Mouse (Mus musculus) R1 (cell line): Measurements from ENCODE around the gene Immt.
A peak's percentile ranks its signal among the peaks of the same experiment; 100 is the strongest.
"Not testable (repeated sequence)": the region's sequence is repeated elsewhere in the genome, so short reads cannot be mapped to it uniquely, and the experiment has no call there.

ENCODE experiments used
- DNase-seq: peaks from one replicate; pipeline ENCODE4 v3.0.0-alpha.2; 2018; ENCODE audit warnings: low read depth, low spot score

Gene Immt

GRCm38 (mm10) chr6:71840597-71841290, 9.6 kb downstream of the Immt start:
- no peak for DNase-seq

GRCm38 (mm10) chr6:71846906-71847305, 15.8 kb downstream of the Immt start:
- DNase-seq = not testable (repeated sequence)

GRCm38 (mm10) chr6:71867751-71868150, 36.6 kb downstream of the Immt start:
- DNase-seq = no peak

GRCm38 (mm10) chr6:71868809-71869208, 37.7 kb downstream of the Immt start:
- DNase-seq = peak; percentile 38

- no peak for DNase-seq
Measured at GRCm38 (mm10) chr6:71871396-71871795, 40.3 kb downstream of the Immt start.

GRCm38 (mm10) chr6:71877965-71878760, 47.0 kb downstream of the Immt start:
- peak; percentile 67 for DNase-seq

- DNase-seq = no peak
Measured at GRCm38 (mm10) chr6:71893263-71893662, 62.1 kb downstream of the Immt start.

- peak; percentile 32 for DNase-seq
Measured at GRCm38 (mm10) chr6:71907702-71908235, 76.6 kb downstream of the Immt start.

GRCm38 (mm10) chr6:71908481-71909381, 77.6 kb downstream of the Immt start, which contains the start of the genes Ptcd3 and Polr1a:
Gene Ptcd3, minus strand, starts transcription at chr6:71908750.
Gene Polr1a, plus strand, starts transcription at chr6:71909053.
- DNase-seq = peak; percentile 96

- DNase-seq = no peak
Measured at GRCm38 (mm10) chr6:71909384-71909783, 78.3 kb downstream of the Immt start.

- DNase-seq = peak; percentile 47
Measured at GRCm38 (mm10) chr6:71909840-71910239, 78.7 kb downstream of the Immt start.

GRCm38 (mm10) chr6:71911686-71912450, 80.7 kb downstream of the Immt start:
- DNase-seq = peak; percentile 41

- no peak for DNase-seq
Measured at GRCm38 (mm10) chr6:71920752-71921151, 89.6 kb downstream of the Immt start.

- peak; percentile 89 for DNase-seq
Measured at GRCm38 (mm10) chr6:71925233-71925632, 94.1 kb downstream of the Immt start.
